Mouse (Mus musculus) heart, adult 8-10 months (tissue): ENCODE data around the gene Arhgef10l. TPM values are rescaled to one million over a fixed set of nuclear protein-coding genes. Genes with fewer than 3 reads are reported as not detected.

Experiments
- DNase-seq: peaks from one replicate; pipeline ENCODE4 v3.0.0; 2022; ENCODE audit warnings: low spot score
- total RNA-seq, 4 experiments: library from RNA; stranded (reverse); gene quantifications; 2 replicates each; pipeline ENCODE4 v1.2.4; 2022

Gene Arhgef10l
- total RNA-seq, 4 experiments from 2014 or later = 59.6 to 80.5 (median 71.9) TPM

GRCm38 (mm10) chr4:140634861-140635388, 30.9 kb downstream of the Arhgef10l start:
- no peak for DNase-seq

- DNase-seq = no peak
Measured at GRCm38 (mm10) chr4:140631276-140631849, 34.4 kb downstream of the Arhgef10l start.

- peak; percentile 75 for DNase-seq
Measured at GRCm38 (mm10) chr4:140630651-140631241, 35.1 kb downstream of the Arhgef10l start.

GRCm38 (mm10) chr4:140630136-140630535, 35.7 kb downstream of the Arhgef10l start:
- DNase-seq = no peak

- no peak for DNase-seq
Measured at GRCm38 (mm10) chr4:140628971-140629370, 36.8 kb downstream of the Arhgef10l start.

- no peak for DNase-seq
Measured at GRCm38 (mm10) chr4:140628412-140628943, 37.3 kb downstream of the Arhgef10l start.

GRCm38 (mm10) chr4:140625651-140626525, 39.9 kb downstream of the Arhgef10l start:
- no peak for DNase-seq

- DNase-seq = peak; percentile 50
Measured at GRCm38 (mm10) chr4:140624468-140625176, 41.2 kb downstream of the Arhgef10l start.

GRCm38 (mm10) chr4:140624087-140624467, 41.7 kb downstream of the Arhgef10l start:
- no peak for DNase-seq

- no peak for DNase-seq
Measured at GRCm38 (mm10) chr4:140622819-140623218, 43.0 kb downstream of the Arhgef10l start.

GRCm38 (mm10) chr4:140620496-140620895, 45.3 kb downstream of the Arhgef10l start:
- no peak for DNase-seq

GRCm38 (mm10) chr4:140617391-140618385, 48.1 kb downstream of the Arhgef10l start:
- peak; percentile 71 for DNase-seq

- DNase-seq = no peak
Measured at GRCm38 (mm10) chr4:140616894-140617293, 48.9 kb downstream of the Arhgef10l start.

- DNase-seq = no peak
Measured at GRCm38 (mm10) chr4:140616196-140616595, 49.6 kb downstream of the Arhgef10l start.

- DNase-seq = no peak
Measured at GRCm38 (mm10) chr4:140615771-140616170, 50.0 kb downstream of the Arhgef10l start.

- DNase-seq = no peak
Measured at GRCm38 (mm10) chr4:140614553-140614952, 51.3 kb downstream of the Arhgef10l start.

GRCm38 (mm10) chr4:140614145-140614544, 51.7 kb downstream of the Arhgef10l start:
- no peak for DNase-seq

- no peak for DNase-seq
Measured at GRCm38 (mm10) chr4:140610841-140611609, 54.8 kb downstream of the Arhgef10l start.

GRCm38 (mm10) chr4:140608228-140608720, 57.5 kb downstream of the Arhgef10l start:
- no peak for DNase-seq
